Mouse (Mus musculus) neutrophil, adult 5-6 weeks (primary cell): ENCODE results near the gene Mrps14. TPM values are rescaled to one million over a fixed set of nuclear protein-coding genes. Genes with fewer than 3 reads are reported as not detected.

ENCODE experiments used
- total RNA-seq: library from RNA; stranded (forward); fragments of 200-1000 nt; gene quantifications from 2 replicates; pipeline ENCODE4 v1.2.3, GENCODE M21; 2017

Mrps14 gene
- total RNA-seq, 1 experiment from 2014 or later, result 34.9 TPM

Other genes with a start within 250 kb of the Mrps14 start
- 279 and 337 TPM in 2 replicates for gene 4930523C07Rik, start 150.8 kb upstream of the Mrps14 start, total RNA-seq
- gene Tnn, start 41.6 kb upstream of the Mrps14 start, total RNA-seq, result 0.12 TPM in 1 of 2 replicates, not detected in the other
- gene Cacybp, start 17.7 kb downstream of the Mrps14 start, total RNA-seq, result 55.2 and 57.3 TPM in 2 replicates